Mouse (Mus musculus): ENCODE data around the gene Rasgef1c. TPM values are rescaled to one million over a fixed set of nuclear protein-coding genes. Genes with fewer than 3 reads are reported as not detected.

Rasgef1c gene
- total RNA-seq, 2 experiments from 2014 or later: 1.8 to 2.1 TPM

- DNase-seq (ENCODE audit: low spot score in 2 of 2): no peak
Observed at GRCm38 (mm10) chr11:50022085-50022484, 120.5 kb downstream of the Rasgef1c start.

GRCm38 (mm10) chr11:50024445-50024832, 122.8 kb downstream of the Rasgef1c start:
- no peak for DNase-seq (ENCODE audit: low spot score in 2 of 2)

- DNase-seq (ENCODE audit: low spot score in 2 of 2): peak; percentile 94 to 97
Observed at GRCm38 (mm10) chr11:50024833-50025720, 123.4 kb downstream of the Rasgef1c start, which contains the start of gene Rnf130. Rnf130 (plus strand) TSS chr11:50025346.

DNA sequence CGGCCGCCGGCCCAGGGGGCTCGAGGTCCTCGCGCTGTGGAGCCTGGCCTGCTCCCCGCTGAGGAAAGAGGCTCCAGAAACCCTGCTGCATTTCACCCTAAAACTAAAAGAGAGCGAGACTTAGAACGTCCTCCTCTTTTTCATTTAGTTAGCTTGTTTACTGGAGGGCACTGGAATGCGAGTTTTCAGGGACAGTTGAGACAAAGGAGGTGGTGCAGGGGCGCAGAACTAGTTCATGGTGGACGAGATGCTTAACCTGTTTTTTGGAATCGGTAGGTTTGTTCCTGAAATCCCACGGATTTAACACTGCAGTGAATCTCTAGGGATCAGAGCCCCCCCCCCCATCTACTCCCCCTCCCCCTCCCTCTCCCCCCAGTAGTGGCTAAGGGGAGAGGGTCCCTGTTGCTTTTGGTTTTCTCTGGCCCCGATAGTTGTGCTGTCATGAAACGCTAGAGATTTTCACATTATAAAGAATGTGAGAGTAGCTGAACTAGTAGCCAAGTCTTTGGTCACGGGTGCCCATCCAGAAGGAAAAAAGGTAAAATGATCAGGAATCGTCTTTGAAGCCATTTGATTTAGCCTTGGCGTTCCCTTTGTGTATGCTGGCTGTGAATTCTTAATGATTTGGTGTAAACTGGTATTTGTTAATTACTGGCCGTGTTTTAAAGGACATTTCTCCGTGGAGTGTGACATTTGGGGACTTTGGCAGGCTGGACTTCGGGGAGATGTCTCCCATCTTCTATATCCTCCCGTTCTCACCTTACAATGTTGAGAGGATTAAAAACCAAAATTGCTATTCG, 124.3 kb downstream of the Rasgef1c start:
- DNase-seq (ENCODE audit: low spot score in 2 of 2): no peak

- no peak for DNase-seq (ENCODE audit: low spot score in 2 of 2)
Observed at GRCm38 (mm10) chr11:50026521-50027090, 125.0 kb downstream of the Rasgef1c start.

DNA sequence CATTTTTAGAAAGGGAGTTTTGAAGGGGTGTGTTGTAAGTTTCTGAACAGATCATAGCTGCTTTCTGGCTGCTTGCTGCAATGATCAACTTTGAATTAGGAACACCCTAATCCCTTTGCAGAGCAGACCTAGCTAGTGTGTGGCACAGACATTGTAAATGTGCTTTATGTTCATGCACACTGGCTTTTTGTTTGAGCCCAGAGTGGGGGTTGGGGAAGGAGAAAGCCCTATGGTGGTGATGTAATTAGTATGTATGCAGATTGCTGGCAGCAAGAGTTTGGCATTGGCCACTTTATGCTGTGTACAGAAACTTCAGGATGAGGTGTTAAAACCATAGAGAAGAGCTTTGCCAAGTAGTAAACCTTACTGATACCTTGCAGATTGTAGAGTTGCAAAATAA, 126.8 kb downstream of the Rasgef1c start:
- no peak for DNase-seq (ENCODE audit: low spot score in 2 of 2)

Small RNAs within 50 kb of the gene (microRNA-seq; reads per million reads assigned to microRNA genes)
- gene Gm23492: 0 reads per million in 2 experiments

Other genes starting within 250 kb of the Rasgef1c start
- gene Scgb3a1, start 238.2 kb upstream of the Rasgef1c start, total RNA-seq (2021): not detected
- 10 to 100 TPM; 48.3 to 48.8 TPM for gene Cnot6, start 189.1 kb upstream of the Rasgef1c start, total RNA-seq (2021)
- gene Gfpt2, start 107.7 kb upstream of the Rasgef1c start, total RNA-seq (2021): 1 to 10 TPM; 4.2 to 4.6 TPM
- 100 to 1,000 TPM; 151 to 155 TPM for gene Mapk9, start 55.1 kb upstream of the Rasgef1c start, total RNA-seq (2021)
- 10 to 100 TPM; 79.9 to 80.8 TPM for gene Rnf130, start 123.5 kb downstream of the Rasgef1c start, total RNA-seq (2021)
- gene Tbc1d9b, start 229.6 kb downstream of the Rasgef1c start, total RNA-seq (2021): 100 to 1,000 TPM; 113 to 120 TPM